Mouse (Mus musculus) heart, embryonic 11.5 days (tissue): ENCODE measurements at regions not wholly inside any gene's neighbourhood (a gene's known extent, or its start where the extent isn't known, plus 50 kb on each side); places are given as distances from the start of the nearest gene placed in this dataset.

ENCODE experiments used
- ATAC-seq: fragments of 200-750 bp; cut with Nextera tagmentation; replicated peaks from 2 replicates; pipeline ENCODE4 v1.8.0; 2017; ENCODE audit warnings: moderate library complexity; ENCODE audit not compliant: insufficient number of reproducible peaks, low FRiP score, low TSS enrichment
- H3K27ac ChIP-seq: fragments of 300-500 bp; sonication (generic); 2 replicates; pipeline ENCODE4 v1.5.1; 2014; ENCODE audit warnings: mild to moderate bottlenecking, low read depth, low read length
- H3K27me3 ChIP-seq: fragments of 300-500 bp; sonication (generic); 2 replicates; pipeline ENCODE4 v1.6.1; 2014; ENCODE audit warnings: mild to moderate bottlenecking, low read length, mixed read lengths; ENCODE audit not compliant: control insufficient read depth, insufficient read depth
- H3K36me3 ChIP-seq: fragments of 300-500 bp; sonication (generic); 2 replicates; pipeline ENCODE4 v1.6.1; 2014; ENCODE audit warnings: mild to moderate bottlenecking, low read length, moderate library complexity, mixed read lengths; ENCODE audit not compliant: control insufficient read depth, insufficient read depth
- H3K4me1 ChIP-seq: fragments of 300-500 bp; sonication (generic); 2 replicates; pipeline ENCODE4 v1.6.1; 2014; ENCODE audit warnings: low read length; ENCODE audit not compliant: control insufficient read depth, insufficient read depth
- H3K4me2 ChIP-seq: fragments of 300-500 bp; sonication (generic); 2 replicates; pipeline ENCODE4 v1.6.1; 2014; ENCODE audit warnings: mild to moderate bottlenecking, moderate library complexity
- H3K4me3 ChIP-seq: fragments of 300-500 bp; sonication (generic); 2 replicates; pipeline ENCODE4 v1.5.1; 2014; ENCODE audit warnings: low read depth, low read length
- H3K9ac ChIP-seq: fragments of 300-500 bp; sonication (generic); 2 replicates; pipeline ENCODE4 v1.6.1; 2014; ENCODE audit warnings: mild to moderate bottlenecking, low read depth, low read length, moderate library complexity
- H3K9me3 ChIP-seq: fragments of 300-500 bp; sonication (generic); replicated peaks from 2 replicates; pipeline ENCODE4 v1.6.1; 2016; ENCODE audit warnings: low read length; ENCODE audit not compliant: control insufficient read depth
- WGBS: fragments of 180-500 bp; shearing (Covaris S2); extraction: QIAGEN DNeasy Blood & Tissue Kit; methylation state at CpG from one replicate; pipeline ENCODE4 v1.1.7; 2014; ENCODE audit not compliant: insufficient replicate concordance; 5-methylcytosine and 5-hydroxymethylcytosine counted together

GRCm38 (mm10) chr8:59499618-59500017 is 587.2 kb upstream of the Galntl6 start:
- Histone ChIP-seq H3K36me3 (no peaks in the 10 kb centered on the region), H3K4me3 (no peak overlapping the region), H3K9ac (no peak overlapping the region), H3K27ac (no peak overlapping the region), H3K9me3 (no peaks in the 10 kb centered on the region), H3K4me1 (no peaks in the 10 kb centered on the region), H3K27me3 (no peaks in the 10 kb centered on the region), H3K4me2 (no peak overlapping the region)
- ATAC-seq: no peak
- 80% methylated on average over 1 of the region's 1 CpGs for WGBS

GRCm38 (mm10) chr8:59491392-59491791 is 579.0 kb upstream of the Galntl6 start:
- Histone ChIP-seq H3K27me3 (no peaks in the 10 kb centered on the region), H3K9ac (no peak overlapping the region), H3K27ac (no peak overlapping the region), H3K9me3 (no peaks in the 10 kb centered on the region), H3K4me1 (no peaks in the 10 kb centered on the region), H3K4me2 (no peak overlapping the region), H3K4me3 (no peak overlapping the region), H3K36me3 (no peaks in the 10 kb centered on the region)
- 0 out of 2 replicates have a peak, but pooled peaks have one; percentile 22 for ATAC-seq

GRCm38 (mm10) chr8:59478257-59478656 is 565.8 kb upstream of the Galntl6 start:
- Histone ChIP-seq H3K36me3 (no peaks in the 10 kb centered on the region), H3K27me3 (no peaks in the 10 kb centered on the region), H3K4me3 (no peak overlapping the region), H3K4me2 (no peak overlapping the region), H3K4me1 (no peaks in the 10 kb centered on the region), H3K27ac (no peak overlapping the region), H3K9me3 (no peaks in the 10 kb centered on the region), H3K9ac (no peak overlapping the region)
- no peak for ATAC-seq
- WGBS: 23% methylated on average over 3 of the region's 3 CpGs

GRCm38 (mm10) chr8:59474195-59474594 is 561.8 kb upstream of the Galntl6 start:
- 86% methylated on average over 1 of the region's 1 CpGs for WGBS

GRCm38 (mm10) chr8:59448622-59449021 is 536.2 kb upstream of the Galntl6 start:
- Histone ChIP-seq H3K9me3 (no peaks in the 10 kb centered on the region), H3K4me3 (no peak overlapping the region), H3K4me2 (no peak overlapping the region), H3K27me3 (no peaks in the 10 kb centered on the region), H3K27ac (no peak overlapping the region), H3K36me3 (no peaks in the 10 kb centered on the region), H3K9ac (no peak overlapping the region), H3K4me1 (no peaks in the 10 kb centered on the region)
- WGBS: 71% methylated on average over 4 of the region's 4 CpGs
- ATAC-seq: no peak

More at GRCm38 (mm10) chr8:59474195-59474594, 561.8 kb upstream of the Galntl6 start:
- ATAC-seq: no peak
- Histone ChIP-seq H3K9ac (no peak overlapping the region), H3K4me3 (no peak overlapping the region), H3K9me3 (no peaks in the 10 kb centered on the region), H3K27me3 (no peaks in the 10 kb centered on the region), H3K36me3 (no peaks in the 10 kb centered on the region), H3K27ac (no peak overlapping the region), H3K4me2 (no peak overlapping the region), H3K4me1 (no peaks in the 10 kb centered on the region)

GRCm38 (mm10) chr8:59403659-59404058 is 491.2 kb upstream of the Galntl6 start:
- Histone ChIP-seq H3K4me1 (no peaks in the 10 kb centered on the region), H3K9me3 (no peaks in the 10 kb centered on the region), H3K9ac (no peak overlapping the region), H3K4me3 (no peak overlapping the region), H3K4me2 (no peak overlapping the region), H3K36me3 (no peaks in the 10 kb centered on the region), H3K27ac (no peak overlapping the region), H3K27me3 (no peaks in the 10 kb centered on the region)
- no peak for ATAC-seq

- ATAC-seq: no peak
- no peaks in the 10 kb centered on the region for H3K9me3 ChIP-seq
- H3K9ac ChIP-seq: no peak overlapping the region
- H3K27ac ChIP-seq: no peak overlapping the region
- no peaks in the 10 kb centered on the region for H3K4me1 ChIP-seq
- H3K4me3 ChIP-seq: no peak overlapping the region
- no peaks in the 10 kb centered on the region for H3K27me3 ChIP-seq
- no peaks in the 10 kb centered on the region for H3K36me3 ChIP-seq
- no peak overlapping the region for H3K4me2 ChIP-seq
- WGBS: 79% methylated on average over 1 of the region's 1 CpGs
Measured at GRCm38 (mm10) chr8:59389706-59390105, 477.3 kb upstream of the Galntl6 start.

GRCm38 (mm10) chr8:59384711-59385110 is 472.3 kb upstream of the Galntl6 start:
- no peaks in the 10 kb centered on the region for H3K9me3 ChIP-seq
- H3K36me3 ChIP-seq: no peaks in the 10 kb centered on the region
- no peaks in the 10 kb centered on the region for H3K27me3 ChIP-seq
- H3K9ac ChIP-seq: no peak overlapping the region
- ATAC-seq: no peak
- no peak overlapping the region for H3K4me2 ChIP-seq
- no peaks in the 10 kb centered on the region for H3K4me1 ChIP-seq
- H3K4me3 ChIP-seq: no peak overlapping the region
- WGBS: 44% methylated on average over 1 of the region's 1 CpGs
- H3K27ac ChIP-seq: no peak overlapping the region

GRCm38 (mm10) chr8:59352983-59353382 is 440.5 kb upstream of the Galntl6 start:
- no peak overlapping the region for H3K27ac ChIP-seq
- ATAC-seq: no peak
- no peaks in the 10 kb centered on the region for H3K27me3 ChIP-seq
- no peak overlapping the region for H3K4me2 ChIP-seq
- WGBS: 78% methylated on average over 3 of the region's 3 CpGs
- H3K4me3 ChIP-seq: no peak overlapping the region
- H3K4me1 ChIP-seq: no peaks in the 10 kb centered on the region
- no peaks in the 10 kb centered on the region for H3K9me3 ChIP-seq
- no peaks in the 10 kb centered on the region for H3K36me3 ChIP-seq
- H3K9ac ChIP-seq: no peak overlapping the region
